Mouse (Mus musculus) testis, adult 2 months (tissue): Measurements from ENCODE around the gene Rims1.

Experiments
- CTCF ChIP-seq: fragments of 200-500 bp; IDR thresholded peaks from 2 replicates; pipeline ENCODE4 v1.5.1; 2012; ENCODE audit warnings: low read depth, mild to moderate bottlenecking, inconsistent platforms, low read length, moderate library complexity; ENCODE audit not compliant: control insufficient read depth, insufficient read depth, insufficient replicate concordance
- POLR2A ChIP-seq: fragments of 200-500 bp; IDR thresholded peaks from 2 replicates; pipeline ENCODE4 v1.6.1; 2012; ENCODE audit warnings: low read depth, mild to moderate bottlenecking, inconsistent platforms, low read length, moderate library complexity; ENCODE audit not compliant: control insufficient read depth

DNA sequence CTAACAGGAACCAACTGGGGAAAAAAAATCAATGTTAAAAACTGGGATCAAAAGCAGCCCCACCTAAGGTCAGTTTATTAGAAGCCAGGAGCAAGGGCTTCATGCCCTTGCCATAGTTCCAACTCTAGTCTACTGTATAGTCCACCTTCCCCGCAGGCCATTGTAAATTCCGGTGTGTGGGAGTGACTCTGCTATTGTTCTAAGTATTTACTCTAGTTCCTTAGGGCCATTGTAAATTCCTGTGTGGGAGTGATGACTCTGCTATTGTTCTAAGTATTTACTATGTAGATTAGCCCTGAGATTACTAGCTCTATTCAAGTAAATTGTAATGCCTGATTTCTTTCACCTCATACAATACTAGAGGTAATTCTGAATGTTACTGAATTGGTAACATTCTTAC is 339.2 kb downstream of the Rims1 start:
- TF ChIP-seq POLR2A (no peak), CTCF (no peak)
